Mouse (Mus musculus): ENCODE data around the gene Mybbp1a. TPM values are rescaled to one million over a fixed set of nuclear protein-coding genes. Genes with fewer than 3 reads are reported as not detected.

Mybbp1a gene
- 29.7 and 33.8 TPM in 2 replicates for polyA plus RNA-seq (2012; rRNA removed)

GRCm38 (mm10) chr11:72440965-72441664, at the start of gene Mybbp1a:
Gene Mybbp1a, plus strand, starts transcription at chr11:72441355.

GRCm38 (mm10) chr11:72411093-72411921, 29.8 kb upstream of the Mybbp1a start, which contains the start of gene Smtnl2:
Gene Smtnl2, minus strand, starts transcription at chr11:72411713.

GRCm38 (mm10) chr11:72434963-72435693, 6.0 kb upstream of the Mybbp1a start, which contains the start of gene Ggt6:
Gene Ggt6, plus strand, starts transcription at chr11:72435526.

DNA sequence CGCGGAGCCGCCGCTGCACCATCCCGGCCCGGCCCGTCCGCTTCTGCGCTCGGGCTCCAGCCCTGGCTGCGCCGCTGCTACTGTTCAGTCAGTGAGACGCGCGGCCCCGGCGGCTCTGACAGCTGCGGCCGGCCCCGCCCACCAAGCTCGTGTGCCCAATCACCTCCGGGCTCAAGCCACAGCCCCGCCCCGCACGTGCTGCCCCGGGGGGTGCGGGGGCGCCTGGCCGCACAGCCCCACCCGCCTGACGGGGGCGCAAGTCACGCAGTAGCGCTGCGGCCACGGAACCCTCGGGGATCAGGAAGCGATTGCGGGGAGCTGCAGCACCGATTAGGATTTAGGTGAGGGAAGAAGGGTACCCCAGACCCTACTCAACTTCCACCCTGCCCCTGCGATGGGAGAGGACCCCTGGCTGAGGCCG, 48.7 kb downstream of the Mybbp1a start, which contains the start of gene Spns2:
Gene Spns2 (minus strand): TSS at position 24 of the 421 bp plus-strand sequence.

Other genes with a start within 250 kb of the Mybbp1a start
- 0.05 and 0.08 TPM in 2 replicates for gene Gm43951, start 234.5 kb upstream of the Mybbp1a start, polyA plus RNA-seq (2012; rRNA removed)
- 2.0 and 2.1 TPM in 2 replicates for gene 4933427D14Rik, start 233.9 kb upstream of the Mybbp1a start, polyA plus RNA-seq (2012; rRNA removed)
- 52.2 and 52.7 TPM in 2 replicates for gene Txndc17, start 233.8 kb upstream of the Mybbp1a start, polyA plus RNA-seq (2012; rRNA removed)
- 9.4 and 9.8 TPM in 2 replicates for gene Med31, start 225.8 kb upstream of the Mybbp1a start, polyA plus RNA-seq (2012; rRNA removed)
- gene Slc13a5, start 174.1 kb upstream of the Mybbp1a start, polyA plus RNA-seq (2012; rRNA removed), result 0.01 TPM in 1 of 2 replicates, not detected in the other
- 13.2 and 16.7 TPM in 2 replicates for gene Xaf1, start 139.7 kb upstream of the Mybbp1a start, polyA plus RNA-seq (2012; rRNA removed)
- gene Fbxo39, start 126.9 kb upstream of the Mybbp1a start, polyA plus RNA-seq (2012; rRNA removed), result 0.02 and 0.05 TPM in 2 replicates
- 0.03 and 0.08 TPM in 2 replicates for gene Tekt1, start 78.9 kb upstream of the Mybbp1a start, polyA plus RNA-seq (2012; rRNA removed)
- gene Smtnl2, start 29.6 kb upstream of the Mybbp1a start, polyA plus RNA-seq (2012; rRNA removed), result 1.7 and 1.8 TPM in 2 replicates
- gene Ggt6, start 5.8 kb upstream of the Mybbp1a start, polyA plus RNA-seq (2012; rRNA removed), result 1.2 and 1.5 TPM in 2 replicates
- gene Spns2, start 48.5 kb downstream of the Mybbp1a start, polyA plus RNA-seq (2012; rRNA removed), result 8.8 and 9.3 TPM in 2 replicates
- gene Spns3, start 109.2 kb downstream of the Mybbp1a start, polyA plus RNA-seq (2012; rRNA removed), result 1.6 and 1.8 TPM in 2 replicates
- gene Ube2g1, start 165.9 kb downstream of the Mybbp1a start, polyA plus RNA-seq (2012; rRNA removed), result 10.9 and 12.2 TPM in 2 replicates
- gene Ankfy1, start 248.7 kb downstream of the Mybbp1a start, polyA plus RNA-seq (2012; rRNA removed), result 10.3 and 10.6 TPM in 2 replicates